Mouse (Mus musculus) stomach, postnatal 0 days (tissue): ENCODE measurements around the gene Dydc2. TPM values are rescaled to one million over a fixed set of nuclear protein-coding genes. Genes with fewer than 3 reads are reported as not detected.

Experiments
- ATAC-seq: fragments of 200-750 bp; cut with Nextera tagmentation; 2 replicates; pipeline ENCODE4 v1.8.0; 2017; ENCODE audit not compliant: low FRiP score, low TSS enrichment
- DNase-seq: peaks from one replicate; pipeline ENCODE4 v3.0.0-alpha.2; 2016; ENCODE audit warnings: low spot score
- H3K27ac ChIP-seq: fragments of 300-500 bp; sonication (generic); replicated peaks from 2 replicates; pipeline ENCODE4 v1.5.1; 2014; ENCODE audit warnings: mild to moderate bottlenecking, control low read depth
- H3K27me3 ChIP-seq: fragments of 300-500 bp; sonication (generic); 2 replicates; pipeline ENCODE4 v1.6.1; 2014; ENCODE audit warnings: low read length; ENCODE audit not compliant: control insufficient read depth, insufficient read depth
- H3K36me3 ChIP-seq: fragments of 300-500 bp; sonication (generic); 2 replicates; pipeline ENCODE4 v1.6.1; 2014; ENCODE audit warnings: low read length, mixed read lengths; ENCODE audit not compliant: control insufficient read depth, insufficient read depth
- H3K4me1 ChIP-seq: fragments of 300-500 bp; sonication (generic); replicated peaks from 2 replicates; pipeline ENCODE4 v1.6.1; 2014; ENCODE audit warnings: antibody characterized with exemption; ENCODE audit not compliant: control insufficient read depth, insufficient read depth
- H3K4me2 ChIP-seq: fragments of 300-500 bp; sonication (generic); replicated peaks from 2 replicates; pipeline ENCODE4 v1.6.1; 2014; ENCODE audit warnings: low read depth, mild to moderate bottlenecking, control low read depth, moderate library complexity
- H3K4me3 ChIP-seq: fragments of 300-500 bp; sonication (generic); 2 replicates; pipeline ENCODE4 v1.5.1; 2014; ENCODE audit warnings: low read depth, low read length, control low read depth
- H3K9ac ChIP-seq: fragments of 300-500 bp; sonication (generic); 2 replicates; pipeline ENCODE4 v1.6.1; 2014; ENCODE audit warnings: mild to moderate bottlenecking, low read length, control low read depth, mixed read lengths
- H3K9me3 ChIP-seq: fragments of 300-500 bp; sonication (generic); 2 replicates; pipeline ENCODE4 v1.6.1; 2016; ENCODE audit warnings: low read length; ENCODE audit not compliant: control insufficient read depth
- CTCF ChIP-seq: IDR thresholded peaks from 2 replicates; pipeline ENCODE4 v1.5.1; 2016; ENCODE audit warnings: antibody characterized with exemption, low read depth, mild to moderate bottlenecking, moderate library complexity
- EP300 ChIP-seq: optimal IDR thresholded peaks from 2 replicates; pipeline ENCODE3; 2016; ENCODE audit warnings: antibody characterized with exemption
- WGBS: fragments of 180-500 bp; shearing (Covaris S2); extraction: QIAGEN DNeasy Blood & Tissue Kit; methylation state at CpG from one replicate; pipeline ENCODE4 v1.1.7; 2014; 5-methylcytosine and 5-hydroxymethylcytosine counted together
- polyA plus RNA-seq: library from polyadenylated mRNA; unstranded; fragments of >200 nt; fragmentation: Nextera tagmentation; extraction: Ambion mirVana; gene quantifications from 2 replicates; pipeline ENCODE4 v1.2.1, GENCODE M21; 2015

The Dydc2 gene
- polyA plus RNA-seq, 1 experiment from 2014 or later: not detected

DNA sequence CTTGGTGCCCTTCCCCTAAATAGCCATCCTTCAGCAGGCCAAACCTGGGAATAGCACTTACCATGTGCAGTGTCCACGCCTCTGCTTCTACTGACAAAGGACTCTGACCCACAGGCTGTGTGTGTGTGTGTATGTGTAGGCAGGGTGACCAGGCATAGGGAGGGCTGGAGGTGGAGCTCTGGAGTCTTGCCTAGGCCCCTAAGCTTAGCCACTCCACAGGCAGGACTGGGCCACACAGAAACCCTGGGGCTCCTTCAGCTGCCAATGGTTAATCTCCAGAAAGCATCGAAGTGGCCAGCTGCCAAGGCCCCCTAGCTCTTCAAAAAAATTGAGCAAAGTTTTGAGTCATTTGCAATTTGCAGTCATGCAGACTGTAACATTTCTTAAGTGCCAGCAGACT lies 60.9 kb downstream of the Dydc2 start:
- peak; percentile 58 for DNase-seq
- ATAC-seq: peak; percentile 78

DNA sequence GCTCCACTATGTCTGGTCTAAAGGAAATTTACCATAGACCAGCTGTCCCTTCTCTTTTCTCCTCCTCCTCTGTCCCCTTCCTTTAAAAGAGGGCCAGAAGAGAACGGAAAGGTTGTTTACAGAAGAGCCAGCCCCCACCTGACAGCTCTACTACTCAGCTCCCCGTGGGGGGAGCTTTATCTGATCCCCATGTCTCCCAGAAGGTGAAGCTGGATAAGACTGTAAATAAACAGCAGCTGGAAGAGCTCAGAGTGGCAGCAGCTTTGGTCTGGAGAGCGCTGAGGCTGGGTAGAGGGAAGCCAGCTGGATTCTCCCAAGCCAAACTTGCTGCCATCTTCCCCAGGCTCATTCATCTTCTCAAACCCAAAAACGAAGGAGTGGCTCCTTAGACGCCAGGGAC lies 61.4 kb downstream of the Dydc2 start:
- ATAC-seq: peak; percentile 13; the same call in 1 of the 2 replicates
- DNase-seq: no peak
- H3K4me2 ChIP-seq: no peak overlapping the region; the same call in 1 of the 2 replicates
- no peaks in the 10 kb centered on the region for H3K27me3 ChIP-seq
- H3K9me3 ChIP-seq: no peaks in the 10 kb centered on the region
- TF ChIP-seq EP300 (no peak), CTCF (0 out of 2 replicates have a peak, but pooled peaks have one; percentile 1)
- H3K27ac ChIP-seq: peak overlapping the region; percentile 61; the same call in 1 of the 2 replicates
- no peaks in the 10 kb centered on the region for H3K36me3 ChIP-seq
- no peak overlapping the region for H3K4me3 ChIP-seq
- 21% methylated on average over 5 of the region's 5 CpGs for WGBS
- H3K9ac ChIP-seq: no peak overlapping the region
- H3K4me1 ChIP-seq: peaks cover 8% of the 10 kb centered on the region

More for the DNA sequence above, 60.9 kb downstream of the Dydc2 start:
- 24% methylated on average over 2 of the region's 2 CpGs for WGBS
- no peaks in the 10 kb centered on the region for H3K9me3 ChIP-seq
- H3K27me3 ChIP-seq: no peaks in the 10 kb centered on the region
- no peak for TF ChIP-seq EP300
- TF ChIP-seq CTCF: no peak
- peak overlapping the region; percentile 61; the same call in 1 of the 2 replicates for H3K27ac ChIP-seq
- no peak overlapping the region for H3K9ac ChIP-seq
- H3K4me1 ChIP-seq: peaks cover 11% of the 10 kb centered on the region
- H3K36me3 ChIP-seq: no peaks in the 10 kb centered on the region
- H3K4me2 ChIP-seq: no peak overlapping the region
- H3K4me3 ChIP-seq: no peak overlapping the region

DNA sequence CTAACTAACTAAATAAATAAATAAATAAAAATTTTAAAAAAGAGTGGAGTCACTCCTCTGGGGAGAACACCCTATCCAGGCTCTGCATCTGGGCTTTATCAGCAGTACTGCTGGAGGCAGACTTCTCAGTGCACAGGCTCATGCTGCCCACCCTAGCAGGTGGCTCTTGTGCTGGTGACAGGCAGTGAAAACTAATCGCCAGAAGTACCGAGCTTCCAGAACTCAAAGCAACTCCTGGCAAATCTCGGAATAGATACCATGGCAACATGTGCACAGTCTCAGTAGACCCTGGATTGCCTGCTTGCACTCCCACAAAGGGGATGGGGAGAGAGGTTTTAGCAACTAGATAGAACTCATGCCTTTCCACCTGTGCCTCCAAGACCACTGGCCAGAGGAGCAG lies 62.1 kb downstream of the Dydc2 start:
- WGBS: 59% methylated on average over 3 of the region's 3 CpGs
- H3K4me2 ChIP-seq: no peak overlapping the region
- H3K27me3 ChIP-seq: no peaks in the 10 kb centered on the region
- DNase-seq (no peak), ATAC-seq (no peak)
- H3K9ac ChIP-seq: no peak overlapping the region
- H3K9me3 ChIP-seq: no peaks in the 10 kb centered on the region
- H3K4me3 ChIP-seq: no peak overlapping the region
- H3K27ac ChIP-seq: no peak overlapping the region
- TF ChIP-seq EP300 (no peak), CTCF (no peak)
- H3K4me1 ChIP-seq: peaks cover 8% of the 10 kb centered on the region
- H3K36me3 ChIP-seq: no peaks in the 10 kb centered on the region

DNA sequence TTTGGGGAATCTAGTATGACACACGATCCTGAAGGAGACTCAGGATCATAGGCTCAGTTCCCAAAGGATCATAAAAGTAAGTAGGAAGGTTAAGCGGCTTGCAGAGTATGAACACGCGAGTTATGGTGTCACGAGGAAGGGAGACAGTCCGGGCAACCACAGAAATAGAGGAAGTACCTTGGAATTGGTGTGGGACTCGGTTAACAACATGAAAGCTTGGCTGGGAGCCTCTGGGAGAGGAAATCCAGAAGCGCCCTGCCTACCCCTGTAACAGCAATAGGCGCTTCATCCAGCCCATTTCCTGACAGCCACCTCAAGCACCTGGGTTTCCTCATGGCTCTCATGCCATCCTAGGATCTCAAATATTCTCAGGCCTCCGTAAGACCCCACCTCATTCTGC lies 62.7 kb downstream of the Dydc2 start:
- Histone ChIP-seq H3K36me3 (no peaks in the 10 kb centered on the region), H3K27ac (no peak overlapping the region), H3K9me3 (no peaks in the 10 kb centered on the region), H3K27me3 (no peaks in the 10 kb centered on the region), H3K9ac (no peak overlapping the region), H3K4me3 (no peak overlapping the region), H3K4me2 (no peak overlapping the region), H3K4me1 (peaks cover 8% of the 10 kb centered on the region)
- 83% methylated on average over 10 of the region's 10 CpGs for WGBS
- DNase-seq: no peak
- no peak for TF ChIP-seq EP300
- no peak for TF ChIP-seq CTCF
- no peak for ATAC-seq

DNA sequence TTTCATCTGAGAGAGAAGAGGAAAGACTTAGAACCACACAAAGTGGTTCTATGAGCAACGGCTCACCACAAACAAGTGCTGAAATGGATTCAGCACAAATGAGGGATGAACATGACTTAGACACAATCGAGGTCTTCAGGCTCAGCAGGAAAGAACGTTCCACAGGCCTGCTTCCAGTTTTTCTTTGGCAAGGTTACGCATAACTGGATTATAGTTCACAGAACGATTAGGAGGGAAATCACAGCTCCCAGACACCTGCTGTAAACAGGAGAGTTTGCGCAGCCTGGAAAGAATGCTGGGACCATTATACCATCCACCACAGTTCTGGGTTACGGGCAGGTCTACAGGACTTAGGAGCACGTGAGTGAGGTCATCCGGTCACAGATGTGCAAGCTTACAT lies 63.3 kb downstream of the Dydc2 start:
- DNase-seq: no peak
- no peaks in the 10 kb centered on the region for H3K9me3 ChIP-seq
- no peak overlapping the region for H3K4me2 ChIP-seq
- WGBS: 61% methylated on average over 9 of the region's 9 CpGs
- no peak overlapping the region for H3K4me3 ChIP-seq
- no peak for ATAC-seq
- H3K27me3 ChIP-seq: no peaks in the 10 kb centered on the region
- TF ChIP-seq CTCF (no peak), EP300 (no peak)
- no peak overlapping the region for H3K27ac ChIP-seq
- H3K36me3 ChIP-seq: no peaks in the 10 kb centered on the region
- peaks cover 8% of the 10 kb centered on the region for H3K4me1 ChIP-seq
- H3K9ac ChIP-seq: no peak overlapping the region

DNA sequence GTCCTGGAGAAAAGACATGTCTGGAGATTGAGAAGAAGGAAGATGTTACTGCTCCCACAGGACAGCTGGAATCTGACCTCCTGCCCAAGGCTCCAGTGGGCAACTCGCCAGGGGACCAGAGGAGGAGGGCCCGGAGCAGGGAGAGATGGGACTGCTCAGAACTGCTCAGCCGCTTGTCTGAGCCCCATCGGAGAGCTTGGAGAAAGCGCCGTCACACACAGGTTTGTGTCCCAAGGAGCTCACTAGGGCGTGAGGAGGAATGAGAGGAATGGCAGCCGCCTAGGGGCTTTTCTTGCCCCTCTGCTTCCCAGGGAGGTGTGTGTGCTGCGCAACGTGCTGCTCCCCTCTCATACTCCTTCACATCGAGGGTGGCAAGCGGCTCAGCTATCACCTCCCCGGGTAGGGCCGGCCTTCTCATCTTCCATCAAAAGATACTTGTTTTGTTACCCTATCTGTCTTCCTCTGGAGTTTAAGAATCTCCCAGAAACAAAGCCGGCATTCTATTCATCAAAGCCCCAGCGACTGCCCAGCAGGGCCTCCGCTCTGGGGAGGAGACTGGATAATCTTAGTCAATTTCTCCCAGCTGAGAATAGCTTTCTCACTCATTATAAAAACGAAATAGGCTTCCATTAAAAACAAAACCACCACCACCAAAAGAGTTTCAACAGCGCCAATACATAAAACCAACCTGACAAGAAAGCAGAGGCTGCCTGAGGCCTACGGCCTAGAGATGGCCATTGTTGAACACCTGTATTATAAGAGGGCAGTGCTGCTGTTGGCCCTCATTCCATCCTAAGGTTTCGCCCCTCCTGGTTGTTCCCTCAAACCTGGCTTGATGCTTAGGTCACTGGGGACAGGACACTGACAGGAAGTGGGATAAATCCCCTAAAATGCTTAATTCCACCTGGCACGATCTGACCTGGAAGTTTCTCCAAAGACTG lies 64.5 kb downstream of the Dydc2 start:
- ATAC-seq (no peak), DNase-seq (peak; percentile 35)
- 38% methylated on average over 22 of the region's 22 CpGs for WGBS
- H3K36me3 ChIP-seq: no peaks in the 10 kb centered on the region
- H3K4me2 ChIP-seq: peak overlapping the region; percentile 42
- no peaks in the 10 kb centered on the region for H3K27me3 ChIP-seq
- no peak overlapping the region for H3K4me3 ChIP-seq
- TF ChIP-seq EP300 (no peak), CTCF (no peak)
- peak overlapping the region; percentile 28; the same call in 1 of the 2 replicates for H3K9ac ChIP-seq
- H3K9me3 ChIP-seq: no peaks in the 10 kb centered on the region
- H3K27ac ChIP-seq: peak overlapping the region; percentile 56; the same call in 1 of the 2 replicates
- H3K4me1 ChIP-seq: peaks cover 8% of the 10 kb centered on the region
